Mouse (Mus musculus): ENCODE measurements at regions not wholly inside any gene's neighbourhood (a gene's known extent, or its start where the extent isn't known, plus 50 kb on each side); places are given as distances from the start of the nearest gene placed in this dataset.

- TF ChIP-seq POLR2A (IDR thresholded peaks at IDR 0.05; ENCODE audit: low read depth, low read length) (no peak), CTCF (IDR thresholded peaks at IDR 0.05; ENCODE audit: borderline replicate concordance, insufficient read depth, low read length) (no peak)
Measured at GRCm38 (mm10) chr8:127829659-127830058, 528.7 kb upstream of the Nrp1 start.
